Mouse (Mus musculus) ES-E14 (cell line): ENCODE data around the gene Rps21.

Source experiments
- CHD2 ChIP-seq: IDR thresholded peaks from 2 replicates; pipeline ENCODE4 v1.6.1; 2014; ENCODE audit warnings: mild to moderate bottlenecking, low read depth, low read length, inconsistent platforms
- ZC3H11A ChIP-seq: IDR thresholded peaks from 2 replicates; pipeline ENCODE4 v1.6.1; 2012; ENCODE audit warnings: low read depth, mild to moderate bottlenecking, inconsistent platforms, low read length, borderline replicate concordance

GRCm38 (mm10) chr2:180300252-180300651 is 43.1 kb downstream of the Rps21 start:
- TF ChIP-seq ZC3H11A = no peak
- TF ChIP-seq CHD2 = no peak
